Mouse (Mus musculus): ENCODE measurements around the gene Cuedc1.

Gene Cuedc1

DNA sequence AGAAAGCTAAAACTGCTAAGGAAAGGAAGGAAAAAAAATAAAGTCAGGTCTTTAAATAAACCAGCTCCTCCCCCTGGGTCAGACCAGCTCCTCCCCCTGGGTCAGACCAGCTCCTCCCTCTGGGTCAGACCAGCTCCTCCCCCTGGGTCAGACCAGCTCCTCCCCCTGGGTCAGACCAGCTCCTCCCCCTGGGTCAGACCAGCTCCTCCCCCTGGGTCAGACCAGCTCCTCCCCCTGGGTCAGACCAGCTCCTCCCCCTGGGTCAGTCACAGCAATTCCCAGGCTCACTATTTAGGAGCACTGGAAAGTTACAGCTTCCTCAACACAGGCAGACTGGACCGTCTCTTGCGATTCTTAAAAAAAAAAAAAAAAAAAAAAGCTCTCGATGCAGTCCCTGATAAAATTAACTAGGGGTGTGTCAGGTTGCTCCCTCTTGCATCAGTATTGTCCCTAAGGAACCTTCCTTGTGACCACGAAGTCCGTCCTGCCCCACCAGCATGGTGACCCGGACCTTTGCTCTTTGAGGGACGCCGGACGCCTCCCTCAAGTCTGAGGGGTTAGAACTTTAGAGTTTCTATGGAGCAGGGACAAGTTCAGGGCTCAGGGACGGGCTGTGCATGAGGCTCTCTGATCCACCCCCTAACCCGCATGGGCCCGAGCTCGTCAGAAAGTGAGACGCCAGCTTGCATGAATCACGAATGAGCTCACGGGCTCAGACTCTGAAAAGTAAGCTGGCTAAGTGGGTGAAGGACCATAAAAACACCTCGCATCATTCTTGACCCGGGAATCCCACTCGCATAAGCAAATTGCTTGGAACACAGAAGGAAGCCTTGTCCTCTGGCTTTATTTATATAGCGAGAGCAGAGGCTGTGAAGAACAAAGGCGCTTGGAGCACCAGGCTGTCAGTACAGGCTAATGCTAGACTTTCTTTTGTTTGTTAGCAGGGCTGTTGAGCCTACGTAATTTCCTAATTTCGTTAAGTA is 137.7 kb downstream of the Cuedc1 start:
- peak overlapping the region; percentile 14; the same call in 1 of the 2 replicates for H3K4me3 ChIP-seq (replicated peaks; ENCODE audit: low read length)
- peaks cover 10% of the 10 kb centered on the region for H3K4me1 ChIP-seq (replicated peaks; ENCODE audit: low read depth, low read length)
- TF ChIP-seq NANOG (IDR thresholded peaks at IDR 0.05; ENCODE audit: borderline replicate concordance, low read length) (no peak), CTCF (conservative IDR thresholded peaks at IDR 0.05; ENCODE audit: low read length) (no peak), POU5F1 (IDR thresholded peaks at IDR 0.05; ENCODE audit: borderline replicate concordance, low read length) (no peak)
- peaks cover 11% of the 10 kb centered on the region for H3K27me3 ChIP-seq (ENCODE audit: insufficient read depth, low read length)
- H3K9me3 ChIP-seq (ENCODE audit: low read length): no peaks in the 10 kb centered on the region
- no peaks in the 10 kb centered on the region for H3K36me3 ChIP-seq (ENCODE audit: insufficient read depth, low read length)

DNA sequence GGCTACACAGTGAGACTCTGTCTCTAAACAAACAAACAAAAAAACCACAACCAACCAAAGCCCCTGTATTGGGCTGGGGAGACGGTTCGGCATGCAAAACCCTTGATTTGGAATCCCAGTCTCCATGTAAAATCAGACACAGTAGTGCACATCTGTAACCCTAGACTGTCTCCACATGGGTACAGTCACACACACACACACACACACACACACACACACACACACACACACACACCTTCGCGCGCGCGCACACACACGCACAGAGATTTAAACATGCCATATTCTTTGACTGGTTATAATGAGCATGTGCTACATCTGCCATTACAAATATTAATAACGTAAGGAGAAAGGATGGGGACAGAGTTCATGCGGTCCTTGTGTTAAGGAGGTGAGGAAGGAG is 142.4 kb downstream of the Cuedc1 start:
- Histone ChIP-seq H3K4me1 (replicated peaks; ENCODE audit: low read depth, low read length) (peaks cover 14% of the 10 kb centered on the region), H3K4me3 (replicated peaks; ENCODE audit: low read length) (no peak overlapping the region), H3K27me3 (ENCODE audit: insufficient read depth, low read length) (peaks cover 4% of the 10 kb centered on the region), H3K9me3 (ENCODE audit: low read length) (no peaks in the 10 kb centered on the region), H3K36me3 (ENCODE audit: insufficient read depth, low read length) (no peaks in the 10 kb centered on the region)
- no peak for TF ChIP-seq NANOG (IDR thresholded peaks at IDR 0.05; ENCODE audit: borderline replicate concordance, low read length)
- TF ChIP-seq CTCF (conservative IDR thresholded peaks at IDR 0.05; ENCODE audit: low read length): no peak
- no peak for TF ChIP-seq POU5F1 (IDR thresholded peaks at IDR 0.05; ENCODE audit: borderline replicate concordance, low read length)

DNA sequence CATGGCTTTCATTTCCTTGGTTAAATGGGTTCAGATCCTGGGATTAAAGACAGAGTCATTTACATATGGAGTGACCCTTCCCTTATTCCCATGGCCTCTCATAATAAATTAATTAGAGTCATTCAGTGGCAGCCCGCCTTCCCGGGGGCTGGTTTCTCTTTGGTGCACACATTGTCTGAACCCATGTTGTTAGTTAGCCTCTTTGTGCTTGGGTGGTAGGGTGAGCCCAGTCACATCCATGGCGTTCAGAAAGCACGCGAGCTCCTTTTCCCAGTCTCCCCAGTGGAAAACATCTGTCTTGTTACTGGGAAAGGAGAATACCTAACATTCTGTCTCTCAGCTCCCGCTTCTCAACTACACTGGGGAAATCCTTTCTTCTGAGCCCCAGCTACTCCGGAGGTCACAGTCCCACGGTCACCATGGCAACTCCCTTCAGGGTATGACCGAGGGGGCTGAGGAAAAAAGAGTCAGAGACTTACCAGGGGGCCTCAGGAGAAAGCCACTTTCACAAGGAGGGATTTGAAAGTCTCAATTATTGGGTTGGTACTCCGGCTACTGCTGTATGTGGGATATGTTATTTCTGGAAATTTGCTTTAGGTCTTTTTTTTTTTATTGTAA is 143.0 kb downstream of the Cuedc1 start:
- H3K27me3 ChIP-seq (ENCODE audit: insufficient read depth, low read length): peaks cover 4% of the 10 kb centered on the region
- H3K36me3 ChIP-seq (ENCODE audit: insufficient read depth, low read length): no peaks in the 10 kb centered on the region
- peaks cover 9% of the 10 kb centered on the region for H3K4me1 ChIP-seq (replicated peaks; ENCODE audit: low read depth, low read length)
- no peaks in the 10 kb centered on the region for H3K9me3 ChIP-seq (ENCODE audit: low read length)
- TF ChIP-seq POU5F1 (IDR thresholded peaks at IDR 0.05; ENCODE audit: borderline replicate concordance, low read length) (no peak), NANOG (IDR thresholded peaks at IDR 0.05; ENCODE audit: borderline replicate concordance, low read length) (no peak), CTCF (conservative IDR thresholded peaks at IDR 0.05; ENCODE audit: low read length) (no peak)
- H3K4me3 ChIP-seq (replicated peaks; ENCODE audit: low read length): no peak overlapping the region

DNA sequence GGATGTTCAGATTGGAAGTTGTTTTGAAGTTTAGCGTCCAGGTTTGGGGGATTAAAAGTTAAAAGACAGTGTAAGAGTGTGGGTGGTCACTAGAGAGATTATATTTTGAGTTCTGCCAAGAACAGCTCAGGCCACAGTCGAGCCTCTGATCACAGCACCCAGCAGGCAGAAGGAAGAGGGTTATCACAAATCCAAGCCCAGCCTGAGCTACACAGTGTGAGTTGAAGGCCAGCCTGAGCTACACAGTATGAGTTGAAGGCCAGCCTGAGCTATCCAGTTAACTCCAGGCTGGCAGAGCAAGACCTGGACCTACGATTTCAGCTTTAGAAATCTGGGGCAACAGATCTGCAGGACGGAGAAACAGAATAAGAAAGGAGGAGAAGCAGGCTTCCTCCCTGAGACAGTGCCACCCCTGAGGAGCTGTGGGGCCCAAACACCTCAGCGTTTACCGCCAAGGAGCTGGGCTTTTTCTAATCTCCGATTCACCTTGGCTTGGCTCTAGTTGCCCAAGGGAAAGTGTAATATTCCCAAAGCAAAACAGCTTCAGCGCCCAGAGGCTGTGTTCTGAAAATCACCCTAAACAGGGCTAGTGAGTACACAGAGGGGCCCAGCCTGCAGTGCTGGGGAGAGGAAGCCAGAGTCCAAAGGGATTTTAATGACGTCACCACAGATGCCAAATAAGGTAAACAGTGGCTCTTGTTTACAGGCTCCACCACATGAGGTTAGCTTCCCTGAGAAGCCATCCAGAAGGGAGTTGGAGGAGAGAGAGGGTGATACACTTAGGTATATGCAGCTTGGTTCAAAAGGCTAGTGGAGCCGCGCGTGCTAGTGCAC is 143.8 kb downstream of the Cuedc1 start:
- H3K4me1 ChIP-seq (replicated peaks; ENCODE audit: low read depth, low read length): peaks cover 8% of the 10 kb centered on the region
- TF ChIP-seq POU5F1 (IDR thresholded peaks at IDR 0.05; ENCODE audit: borderline replicate concordance, low read length) (no peak), NANOG (IDR thresholded peaks at IDR 0.05; ENCODE audit: borderline replicate concordance, low read length) (no peak), CTCF (conservative IDR thresholded peaks at IDR 0.05; ENCODE audit: low read length) (no peak)
- H3K4me3 ChIP-seq (replicated peaks; ENCODE audit: low read length): no peak overlapping the region
- H3K36me3 ChIP-seq (ENCODE audit: insufficient read depth, low read length): no peaks in the 10 kb centered on the region
- H3K9me3 ChIP-seq (ENCODE audit: low read length): no peaks in the 10 kb centered on the region
- peaks cover 3% of the 10 kb centered on the region for H3K27me3 ChIP-seq (ENCODE audit: insufficient read depth, low read length)

All from E14TG2a.4 (cell line).